Mouse (Mus musculus) kidney, embryonic 15.5 days (tissue): ENCODE data around the gene Gm4763. TPM values are rescaled to one million over a fixed set of nuclear protein-coding genes. Genes with fewer than 3 reads are reported as not detected.
"Not testable (repeated sequence)": the region's sequence is repeated elsewhere in the genome, so short reads cannot be mapped to it uniquely, and the experiment has no call there.

Experiments
- ATAC-seq: fragments of 200-750 bp; cut with Nextera tagmentation; replicated peaks from 2 replicates; pipeline ENCODE4 v1.8.0; 2017; ENCODE audit warnings: moderate TSS enrichment; ENCODE audit not compliant: low FRiP score
- H3K27ac ChIP-seq: fragments of 300-500 bp; sonication (generic); 2 replicates; pipeline ENCODE4 v1.5.1; 2015; ENCODE audit warnings: mild to moderate bottlenecking, inconsistent platforms
- H3K27me3 ChIP-seq: fragments of 300-500 bp; sonication (generic); 2 replicates; pipeline ENCODE4 v1.6.1; 2015; ENCODE audit warnings: inconsistent platforms
- H3K36me3 ChIP-seq: fragments of 300-500 bp; sonication (generic); 2 replicates; pipeline ENCODE4 v1.6.1; 2015; ENCODE audit warnings: inconsistent platforms
- H3K4me1 ChIP-seq: fragments of 300-500 bp; sonication (generic); 2 replicates; pipeline ENCODE4 v1.6.1; 2015; ENCODE audit warnings: inconsistent platforms
- H3K4me2 ChIP-seq: fragments of 300-500 bp; sonication (generic); 2 replicates; pipeline ENCODE4 v1.6.1; 2015; ENCODE audit warnings: moderate library complexity, mild to moderate bottlenecking, inconsistent platforms
- H3K4me3 ChIP-seq: fragments of 300-500 bp; sonication (generic); replicated peaks from 2 replicates; pipeline ENCODE4 v1.5.1; 2015; ENCODE audit warnings: mild to moderate bottlenecking, inconsistent platforms
- H3K9ac ChIP-seq: fragments of 300-500 bp; sonication (generic); 2 replicates; pipeline ENCODE4 v1.6.1; 2015; ENCODE audit warnings: mild to moderate bottlenecking, inconsistent platforms
- H3K9me3 ChIP-seq: fragments of 300-500 bp; sonication (generic); replicated peaks from 2 replicates; pipeline ENCODE4 v1.6.1; 2016; ENCODE audit warnings: inconsistent platforms
- WGBS: fragments of 180-500 bp; shearing (Covaris S2); methylation state at CpG from one replicate; pipeline ENCODE4 v1.1.7; 2015; ENCODE audit warnings: mixed read lengths; 5-methylcytosine and 5-hydroxymethylcytosine counted together
- polyA plus RNA-seq: library from polyadenylated mRNA; unstranded; fragments of >200 nt; fragmentation: Nextera tagmentation; extraction: Ambion mirVana; gene quantifications from 2 replicates; pipeline ENCODE4 v1.2.1, GENCODE M21; 2015

The Gm4763 gene
- polyA plus RNA-seq, 1 experiment from 2014 or later: not detected

DNA sequence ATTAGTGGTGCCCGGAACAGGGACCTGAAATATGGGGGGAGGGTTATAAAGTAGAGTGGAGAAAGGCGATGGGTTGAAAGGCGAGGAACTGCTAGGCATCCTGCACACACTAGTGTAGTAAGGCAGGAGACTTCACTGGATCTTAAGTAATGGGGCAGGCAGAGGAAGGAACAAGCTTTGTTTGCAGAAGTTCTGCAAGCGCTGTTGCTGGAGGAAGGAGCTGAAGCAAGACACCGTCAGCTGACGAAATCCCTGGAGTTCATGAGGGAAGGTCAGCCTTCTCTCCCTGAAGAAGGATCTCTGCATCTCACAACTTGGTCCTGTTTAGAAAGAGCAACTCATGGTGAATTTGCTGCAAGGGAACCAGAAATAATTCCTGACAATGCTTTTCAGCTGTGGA lies 11.7 kb downstream of the Gm4763 start:
- H3K27me3 ChIP-seq: no peaks in the 10 kb centered on the region
- H3K36me3 ChIP-seq: no peaks in the 10 kb centered on the region
- H3K27ac ChIP-seq: no peak overlapping the region
- no peak overlapping the region for H3K4me3 ChIP-seq
- no peak overlapping the region for H3K9ac ChIP-seq
- no peaks in the 10 kb centered on the region for H3K9me3 ChIP-seq
- WGBS: 69% methylated on average over 6 of the region's 6 CpGs
- no peaks in the 10 kb centered on the region for H3K4me1 ChIP-seq
- H3K4me2 ChIP-seq: no peak overlapping the region
- ATAC-seq: no peak

DNA sequence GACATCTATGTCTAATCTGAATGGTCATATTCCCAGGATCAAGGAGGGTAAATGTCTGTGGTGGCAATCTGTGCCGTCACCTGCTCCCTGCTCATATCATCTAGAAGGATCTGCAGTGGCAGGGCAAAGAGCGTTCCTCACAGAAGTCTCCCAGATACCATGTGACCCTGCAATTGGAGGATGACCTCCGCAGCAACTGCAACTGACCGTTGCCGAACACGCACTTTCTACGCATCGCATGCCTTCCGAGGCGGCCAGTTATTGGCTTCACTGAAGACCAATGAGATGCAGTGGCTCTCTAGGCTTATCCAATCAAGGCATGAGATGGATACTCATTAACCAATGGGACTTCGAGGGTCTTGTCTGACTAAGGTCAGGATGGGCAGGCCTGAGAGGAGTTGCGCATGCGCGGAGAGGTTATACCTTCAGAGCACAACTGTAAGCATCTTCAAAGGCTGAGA lies 17.8 kb downstream of the Gm4763 start, which contains the start of gene BC049730:
Gene BC049730, plus strand, starts transcription at position 411 of the 461 bp plus-strand sequence.
- H3K27me3 ChIP-seq: 0 out of 2 replicates have a peak, but pooled peaks cover 2% of the 10 kb centered on the region
- no peak within 1 kb of the TSS for H3K4me3 ChIP-seq
- no peaks in the 10 kb centered on the region for H3K4me1 ChIP-seq
- H3K27ac ChIP-seq: no peak within 1 kb of the TSS
- H3K36me3 ChIP-seq: no peaks in the 10 kb centered on the region
- no peaks in the 10 kb centered on the region for H3K9me3 ChIP-seq
- WGBS: 91% methylated on average over 14 of the region's 14 CpGs
- no peak within 1 kb of the TSS for H3K4me2 ChIP-seq
- H3K9ac ChIP-seq: no peak within 1 kb of the TSS
- ATAC-seq: no peak

DNA sequence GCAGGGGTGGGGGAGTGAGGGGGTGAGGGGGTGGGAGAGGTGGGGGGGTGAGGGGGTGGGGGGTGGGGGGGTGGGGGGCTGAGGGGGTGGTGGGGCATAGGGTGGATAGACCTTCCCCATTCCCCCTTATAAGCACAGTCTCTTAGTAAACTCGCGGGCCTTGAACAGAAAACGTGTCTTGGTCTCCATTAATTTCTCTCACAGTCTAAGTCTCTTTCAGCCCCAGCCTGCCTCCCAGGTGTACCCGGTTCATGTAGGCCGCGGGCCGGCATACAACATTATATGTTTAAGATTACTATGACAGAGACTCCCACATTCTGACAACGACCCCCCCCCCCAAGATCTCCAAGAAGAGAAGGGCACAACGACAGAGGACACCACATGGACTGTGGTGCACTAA lies 23.9 kb downstream of the Gm4763 start:
- WGBS: 85% methylated on average over 9 of the region's 9 CpGs
- H3K36me3 ChIP-seq, H3K4me3 ChIP-seq, H3K4me1 ChIP-seq, ATAC-seq, H3K4me2 ChIP-seq, H3K9ac ChIP-seq, H3K27me3 ChIP-seq, H3K9me3 ChIP-seq, H3K27ac ChIP-seq: not testable (repeated sequence)

DNA sequence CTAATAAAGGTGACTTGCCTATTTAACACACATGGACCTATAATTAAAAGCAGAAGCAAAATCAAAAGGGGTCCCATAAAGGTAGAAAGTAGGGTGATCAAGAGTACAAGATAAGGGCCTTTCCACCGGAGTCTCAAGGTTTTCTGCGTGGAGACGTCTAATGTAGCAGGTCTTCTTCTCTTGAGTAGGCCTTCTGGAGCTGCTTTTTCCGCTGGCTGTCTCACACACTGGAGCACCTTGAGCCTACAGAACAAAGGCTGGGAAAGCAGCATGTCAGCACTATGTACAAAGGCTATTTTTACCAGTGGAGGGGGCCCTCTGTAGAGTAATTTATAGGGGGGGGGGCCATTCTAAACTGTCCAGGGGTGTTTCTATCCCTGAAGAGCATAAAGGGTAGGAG lies 28.8 kb downstream of the Gm4763 start:
- not testable (repeated sequence) for H3K9ac ChIP-seq, H3K27me3 ChIP-seq, ATAC-seq, H3K27ac ChIP-seq, H3K36me3 ChIP-seq, H3K4me1 ChIP-seq, H3K4me2 ChIP-seq, H3K4me3 ChIP-seq, H3K9me3 ChIP-seq
- WGBS: 94% methylated on average over 4 of the region's 4 CpGs

DNA sequence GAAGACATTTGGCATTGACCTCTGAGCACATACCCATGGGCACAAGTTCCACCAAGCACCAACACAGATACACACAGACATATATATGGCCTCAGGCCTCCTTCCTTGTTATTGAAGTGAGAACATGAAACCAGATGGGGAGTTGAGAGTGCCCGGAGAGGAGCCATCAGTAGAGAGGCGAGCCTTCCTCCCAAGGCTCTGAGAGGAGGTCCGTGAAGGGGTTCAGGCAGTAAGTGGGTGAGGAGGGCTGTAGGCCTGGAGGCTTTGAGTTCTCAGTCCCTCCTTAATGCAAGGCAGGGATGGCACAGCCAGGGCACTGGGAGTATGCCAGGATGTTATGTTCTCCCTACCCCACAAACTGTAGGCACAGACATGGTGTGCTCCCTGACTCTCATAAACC lies 34.0 kb downstream of the Gm4763 start:
- H3K27me3 ChIP-seq, H3K4me1 ChIP-seq, H3K4me3 ChIP-seq, H3K4me2 ChIP-seq, H3K9me3 ChIP-seq, ATAC-seq, H3K27ac ChIP-seq, H3K36me3 ChIP-seq, H3K9ac ChIP-seq: not testable (repeated sequence)
- WGBS: 72% methylated on average over 3 of the region's 3 CpGs

DNA sequence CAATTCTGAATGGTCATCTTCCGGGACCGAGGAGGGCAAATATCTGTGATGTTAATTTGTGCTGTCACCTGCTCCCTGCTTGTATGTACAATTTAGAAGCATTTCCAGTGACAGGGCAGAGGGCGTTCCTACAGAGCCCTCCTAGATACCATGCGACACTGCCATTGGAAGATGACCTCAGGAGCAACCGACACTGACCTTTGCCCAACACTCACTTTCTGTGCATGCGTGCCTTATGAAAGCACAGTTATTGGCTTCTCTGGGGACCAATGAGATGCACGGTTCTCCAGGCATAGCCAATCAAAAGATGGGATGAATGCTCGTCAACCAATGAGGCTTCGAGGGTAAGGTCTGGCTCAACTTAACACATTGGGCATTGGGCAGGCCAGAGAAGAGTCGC lies 39.2 kb downstream of the Gm4763 start:
- not testable (repeated sequence) for H3K27ac ChIP-seq, H3K9me3 ChIP-seq, H3K4me3 ChIP-seq, H3K9ac ChIP-seq, H3K4me1 ChIP-seq, H3K27me3 ChIP-seq, H3K36me3 ChIP-seq, ATAC-seq, H3K4me2 ChIP-seq
- WGBS: 91% methylated on average over 10 of the region's 10 CpGs

DNA sequence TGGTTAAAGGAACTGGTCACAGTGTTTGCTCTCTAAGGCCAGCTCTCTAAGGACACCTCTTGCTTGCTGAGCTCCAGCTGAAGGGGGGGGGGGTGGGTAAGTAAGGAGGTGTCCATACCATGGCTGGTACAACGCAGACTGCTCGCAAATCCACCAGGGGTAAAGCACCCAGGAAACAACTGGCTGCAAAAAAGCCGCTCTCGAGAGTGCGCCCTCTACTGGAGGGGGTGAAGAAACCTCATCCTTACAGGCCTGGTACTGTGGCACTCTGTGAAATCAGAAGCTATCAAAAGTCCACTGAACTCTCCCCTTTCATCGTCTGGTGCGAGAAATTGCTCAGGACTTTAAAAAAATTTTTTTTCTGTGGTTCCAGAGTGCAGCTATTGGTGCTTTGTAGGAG lies 42.6 kb downstream of the Gm4763 start:
- H3K4me2 ChIP-seq, H3K36me3 ChIP-seq, H3K27me3 ChIP-seq, H3K9me3 ChIP-seq, H3K4me3 ChIP-seq, H3K27ac ChIP-seq, H3K4me1 ChIP-seq, H3K9ac ChIP-seq, ATAC-seq: not testable (repeated sequence)
- 75% methylated on average over 7 of the region's 7 CpGs for WGBS

DNA sequence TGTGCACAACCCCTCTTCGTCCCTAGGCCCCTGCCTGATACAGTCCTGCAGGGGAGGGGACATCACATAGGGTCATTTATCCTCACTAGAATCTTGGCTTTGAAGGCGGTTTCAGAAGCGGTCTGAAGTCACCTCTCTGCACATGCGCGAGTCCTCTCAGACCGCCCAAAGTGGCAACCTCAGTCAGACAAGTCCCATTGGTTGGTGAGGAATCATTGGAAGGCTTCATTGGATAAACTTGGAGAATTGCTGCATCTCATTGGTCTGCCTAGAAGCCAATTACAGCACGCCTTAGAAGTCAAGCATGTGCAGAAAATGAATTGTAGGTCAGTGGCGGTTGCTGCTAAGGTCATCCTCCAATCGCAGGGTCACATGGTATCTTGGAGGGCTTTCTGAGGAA lies 50.1 kb downstream of the Gm4763 start, which contains the start of gene Tex101:
Gene Tex101, minus strand, starts transcription at position 101 of the 400 bp plus-strand sequence.
- 86% methylated on average over 9 of the region's 9 CpGs for WGBS
- Histone ChIP-seq H3K27me3 (no peaks in the 10 kb centered on the region), H3K4me2 (no peak within 1 kb of the TSS), H3K9ac (no peak within 1 kb of the TSS), H3K36me3 (no peaks in the 10 kb centered on the region), H3K27ac (no peak within 1 kb of the TSS), H3K9me3 (no peaks in the 10 kb centered on the region), H3K4me3 (no peak within 1 kb of the TSS), H3K4me1 (no peaks in the 10 kb centered on the region)
- no peak for ATAC-seq

DNA sequence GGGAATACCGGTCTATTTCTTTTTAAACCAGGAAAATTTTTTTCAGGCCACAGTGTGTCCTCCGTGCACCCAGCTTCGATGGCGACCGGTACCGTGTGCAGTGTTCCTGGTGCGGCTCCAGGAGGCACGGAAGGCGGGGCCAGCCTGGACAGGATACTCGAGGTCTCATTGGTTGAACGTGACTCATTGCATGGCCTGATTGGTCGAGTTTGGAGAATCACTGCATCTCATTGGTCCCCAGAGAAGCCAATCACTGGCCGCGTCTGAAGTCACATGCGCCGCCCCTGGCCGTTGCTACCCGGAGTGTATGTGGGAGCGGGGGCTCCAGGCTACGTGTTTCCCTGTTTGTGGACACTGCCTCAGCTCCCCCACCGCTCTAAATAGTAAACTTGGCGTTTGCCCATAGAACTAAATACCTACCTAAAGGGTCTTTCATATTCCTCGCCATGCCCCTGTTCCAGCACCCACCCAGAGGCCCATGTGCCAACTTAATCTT lies 54.7 kb downstream of the Gm4763 start:
- 91% methylated on average over 23 of the region's 23 CpGs for WGBS
- no peak overlapping the region for H3K9ac ChIP-seq
- H3K4me2 ChIP-seq: no peak overlapping the region
- H3K9me3 ChIP-seq: no peaks in the 10 kb centered on the region
- no peak for ATAC-seq
- H3K27ac ChIP-seq: no peak overlapping the region
- H3K36me3 ChIP-seq: no peaks in the 10 kb centered on the region
- no peaks in the 10 kb centered on the region for H3K27me3 ChIP-seq
- no peaks in the 10 kb centered on the region for H3K4me1 ChIP-seq
- no peak overlapping the region for H3K4me3 ChIP-seq

Other genes with a start within 250 kb of the Gm4763 start
- 6.8 and 7.3 TPM in 2 replicates for gene Cadm4, start 244.9 kb downstream of the Gm4763 start, polyA plus RNA-seq
- 61.6 and 66.6 TPM in 2 replicates for gene Zfp428, start 219.9 kb downstream of the Gm4763 start, polyA plus RNA-seq
- gene AC161166.1, start 214.5 kb downstream of the Gm4763 start, polyA plus RNA-seq: 0.48 and 0.68 TPM in 2 replicates
- 7.4 and 8.3 TPM in 2 replicates for gene Irgq, start 196.2 kb downstream of the Gm4763 start, polyA plus RNA-seq
- gene Pinlyp, start 180.8 kb downstream of the Gm4763 start, polyA plus RNA-seq: 0.31 and 0.33 TPM in 2 replicates
- 117 and 137 TPM in 2 replicates for gene Xrcc1, start 180.6 kb downstream of the Gm4763 start, polyA plus RNA-seq
- 46.8 and 48.4 TPM in 2 replicates for gene Ethe1, start 139.4 kb downstream of the Gm4763 start, polyA plus RNA-seq
- 4.0 and 5.5 TPM in 2 replicates for gene Zfp575, start 139.3 kb downstream of the Gm4763 start, polyA plus RNA-seq
- gene Phldb3, start 116.1 kb downstream of the Gm4763 start, polyA plus RNA-seq: 0.15 and 0.17 TPM in 2 replicates
- 1.0 and 1.2 TPM in 2 replicates for gene Lypd3, start 90.4 kb downstream of the Gm4763 start, polyA plus RNA-seq
- not detected in 2 replicates for gene Tex101, start 50.2 kb downstream of the Gm4763 start, polyA plus RNA-seq
- not detected in 2 replicates for gene BC049730, start 17.7 kb downstream of the Gm4763 start, polyA plus RNA-seq
- 0.36 and 0.38 TPM in 2 replicates for gene Cd177, start 33.4 kb upstream of the Gm4763 start, polyA plus RNA-seq
- gene Ceacam10, start 50.3 kb upstream of the Gm4763 start, polyA plus RNA-seq: not detected in 2 replicates
- 15.3 TPM in 2 replicates for gene Gm9844, start 135.3 kb upstream of the Gm4763 start, polyA plus RNA-seq
- not detected in 2 replicates for gene Lypd4, start 143.0 kb upstream of the Gm4763 start, polyA plus RNA-seq
- not detected in 2 replicates for gene Dmrtc2, start 143.1 kb upstream of the Gm4763 start, polyA plus RNA-seq
- 2,383 and 2,806 TPM in 2 replicates for gene Rps19, start 157.5 kb upstream of the Gm4763 start, polyA plus RNA-seq
- gene Cd79a, start 170.5 kb upstream of the Gm4763 start, polyA plus RNA-seq: 1.8 TPM in 2 replicates
- 92.5 and 101 TPM in 2 replicates for gene Arhgef1, start 176.0 kb upstream of the Gm4763 start, polyA plus RNA-seq
- gene Gm4881, start 217.6 kb upstream of the Gm4763 start, polyA plus RNA-seq: not detected in 2 replicates
- 143 and 153 TPM in 2 replicates for gene Rabac1, start 245.8 kb upstream of the Gm4763 start, polyA plus RNA-seq